Mouse (Mus musculus): Measurements from ENCODE around the gene Amdhd2.
A peak's percentile ranks its signal among the peaks of the same experiment; 100 is the strongest.

The Amdhd2 gene

DNA sequence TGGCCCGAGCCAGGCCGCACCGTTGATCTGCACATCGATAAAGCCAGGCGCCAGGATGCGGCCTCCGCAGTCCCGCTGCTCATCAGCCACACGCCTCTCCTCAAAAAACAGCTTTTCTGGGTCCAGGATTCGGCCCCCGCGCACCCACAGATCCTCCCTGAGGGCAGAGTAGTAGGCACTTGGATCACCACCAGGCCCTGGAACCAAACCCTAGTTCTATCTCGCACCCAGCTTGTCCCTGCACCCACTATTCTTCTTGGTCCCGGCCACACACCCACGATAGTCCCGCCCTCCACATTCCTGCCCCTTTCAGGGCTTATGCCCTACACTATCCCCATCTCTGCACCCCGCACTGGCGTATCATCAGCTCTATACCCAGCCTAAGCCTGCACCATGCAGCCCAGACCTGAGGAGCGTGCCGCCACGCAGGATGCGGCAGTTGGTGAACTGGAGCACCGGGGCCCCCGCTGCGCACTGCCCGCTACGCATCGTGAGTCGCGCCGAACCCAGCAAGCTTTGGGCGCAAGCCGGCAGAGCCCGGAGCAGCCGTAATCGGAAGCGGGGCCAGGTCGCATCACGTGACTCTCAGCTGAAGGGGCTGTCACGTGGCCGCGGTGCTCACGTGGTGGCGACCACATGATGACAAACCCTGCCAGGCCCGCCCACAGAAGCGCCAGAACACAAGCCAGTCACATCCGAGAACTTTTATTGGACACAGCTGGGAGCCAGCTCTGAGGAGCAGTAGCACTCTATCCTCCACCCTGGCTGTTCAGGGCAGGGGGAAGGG is at the start of gene Amdhd2:
Gene Amdhd2 (minus strand): TSS at position 591 of the 787 bp plus-strand sequence.
- peak; percentile 95 for DNase-seq

DNA sequence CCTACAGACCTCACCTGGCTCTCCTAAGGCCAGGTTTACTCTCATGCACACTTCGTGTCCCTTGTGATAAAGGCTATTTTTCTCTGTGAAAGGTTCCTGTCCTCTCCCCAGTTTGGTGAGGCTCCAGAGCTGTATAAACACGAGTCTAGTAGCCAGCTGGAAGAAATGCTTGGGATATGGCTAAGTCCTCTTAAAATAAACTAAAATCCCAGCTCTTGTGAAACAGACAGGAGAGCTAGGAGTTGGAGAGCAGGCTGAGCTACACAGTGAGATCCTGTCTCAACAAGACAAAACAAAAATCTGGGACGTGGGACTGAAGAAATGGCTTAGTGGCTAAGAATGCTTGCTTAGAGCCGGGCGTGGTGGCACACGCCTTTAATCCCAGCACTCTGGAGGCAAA is 49.6 kb upstream of the Amdhd2 start:
- no peak for DNase-seq

DNA sequence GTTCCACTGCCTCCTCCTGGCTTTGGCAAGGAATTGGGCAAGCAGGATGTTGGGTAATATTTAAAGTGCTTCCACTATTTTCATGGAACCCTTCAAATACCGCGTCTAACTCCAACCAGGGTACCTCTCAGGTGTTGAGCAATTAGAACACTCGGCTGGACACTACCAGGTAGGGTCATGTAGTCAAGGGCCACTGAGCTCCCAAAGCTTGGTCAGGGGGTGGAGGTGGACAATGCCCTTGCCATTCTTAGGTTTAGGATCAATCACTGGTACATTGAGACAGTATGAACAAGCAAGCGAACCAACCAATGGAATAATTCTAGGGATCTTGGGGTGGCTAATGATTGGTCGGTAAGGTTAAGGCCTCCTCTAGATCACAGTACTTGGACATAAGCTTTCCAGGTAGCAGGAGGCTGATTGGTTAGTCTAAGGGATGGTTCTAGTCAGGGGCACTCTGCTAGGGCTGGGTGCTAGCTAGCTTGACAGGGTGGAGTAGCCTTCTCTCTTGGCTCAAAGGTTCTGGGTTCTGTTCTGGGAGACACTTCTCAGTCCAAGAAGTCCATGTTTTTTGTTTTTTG is 49.0 kb upstream of the Amdhd2 start:
- DNase-seq, result no peak

DNA sequence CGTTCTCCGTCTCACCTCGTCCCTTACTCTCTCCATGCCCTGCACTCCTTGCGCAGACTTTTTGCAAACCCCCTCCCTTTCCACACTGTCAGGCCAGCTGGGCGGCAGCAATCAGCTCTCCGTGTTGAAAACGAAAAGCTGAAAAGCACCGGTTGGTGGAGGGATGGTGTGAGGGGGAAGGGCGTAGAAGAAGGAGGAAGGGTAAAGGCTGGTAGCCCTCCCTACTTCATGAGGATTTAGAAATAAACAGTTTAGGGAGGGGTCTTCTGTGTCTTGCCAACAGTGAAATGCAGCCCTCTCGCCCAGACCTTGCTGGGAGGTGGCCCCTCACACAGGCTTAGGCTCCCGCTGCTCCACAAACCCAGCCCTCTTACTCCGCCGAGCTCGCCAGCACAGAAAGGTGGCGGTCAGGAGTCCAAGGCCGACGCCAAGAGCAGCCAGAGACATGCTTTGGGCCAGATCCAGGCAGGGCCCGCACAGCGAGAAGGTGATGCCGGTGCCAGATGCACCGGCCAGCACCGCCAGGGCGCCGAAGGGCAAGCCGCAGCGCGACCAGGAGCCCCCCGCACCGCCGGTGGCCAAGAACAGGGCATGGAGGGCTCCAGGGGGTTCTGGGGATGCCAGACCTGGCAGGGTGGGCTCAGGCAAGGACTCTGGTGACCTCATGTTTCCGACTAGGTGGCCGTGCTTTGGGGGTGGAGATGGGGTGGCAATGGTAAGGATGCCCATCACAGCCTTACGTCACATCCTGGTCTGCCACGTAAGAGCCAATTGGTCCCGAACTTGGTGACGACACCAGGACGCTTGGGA is 48.3 kb upstream of the Amdhd2 start:
- peak; percentile 78 to 79 for DNase-seq

DNA sequence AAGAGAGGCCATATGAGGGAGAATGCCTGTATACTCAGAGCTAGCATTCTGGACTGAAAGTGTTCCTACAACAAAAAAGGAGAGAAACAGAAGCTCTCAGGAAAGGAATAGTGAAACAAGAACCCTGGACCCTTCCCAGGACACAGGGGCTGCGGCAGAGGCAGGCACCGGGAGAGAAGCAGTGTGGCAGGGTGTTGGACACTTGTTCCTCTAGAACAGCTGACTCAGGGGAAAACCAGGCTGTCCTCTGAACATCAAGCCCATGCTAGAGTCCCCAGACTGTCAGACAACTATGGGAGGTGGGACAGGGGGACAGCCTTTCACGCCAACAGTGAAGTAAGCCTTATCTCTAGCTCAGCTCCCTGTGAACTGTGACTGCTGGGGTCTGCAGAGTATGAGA is 47.0 kb upstream of the Amdhd2 start:
- no peak for DNase-seq

DNA sequence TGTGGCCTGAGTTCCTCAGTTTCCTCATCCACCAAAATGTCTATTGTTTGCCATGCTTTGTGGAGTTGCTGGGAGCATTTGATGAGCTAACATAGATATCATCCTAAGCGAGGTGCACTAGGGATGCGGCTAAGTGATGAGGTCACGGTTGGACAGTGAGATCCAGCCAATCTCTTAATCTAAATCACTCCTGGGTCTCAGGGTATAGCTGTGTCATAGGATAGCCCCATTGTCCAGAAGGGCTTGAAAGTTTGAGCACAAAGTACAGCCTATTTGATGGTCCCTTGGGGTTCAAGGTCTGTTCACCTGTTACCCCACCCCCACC is 46.3 kb upstream of the Amdhd2 start:
- DNase-seq, result no peak

DNA sequence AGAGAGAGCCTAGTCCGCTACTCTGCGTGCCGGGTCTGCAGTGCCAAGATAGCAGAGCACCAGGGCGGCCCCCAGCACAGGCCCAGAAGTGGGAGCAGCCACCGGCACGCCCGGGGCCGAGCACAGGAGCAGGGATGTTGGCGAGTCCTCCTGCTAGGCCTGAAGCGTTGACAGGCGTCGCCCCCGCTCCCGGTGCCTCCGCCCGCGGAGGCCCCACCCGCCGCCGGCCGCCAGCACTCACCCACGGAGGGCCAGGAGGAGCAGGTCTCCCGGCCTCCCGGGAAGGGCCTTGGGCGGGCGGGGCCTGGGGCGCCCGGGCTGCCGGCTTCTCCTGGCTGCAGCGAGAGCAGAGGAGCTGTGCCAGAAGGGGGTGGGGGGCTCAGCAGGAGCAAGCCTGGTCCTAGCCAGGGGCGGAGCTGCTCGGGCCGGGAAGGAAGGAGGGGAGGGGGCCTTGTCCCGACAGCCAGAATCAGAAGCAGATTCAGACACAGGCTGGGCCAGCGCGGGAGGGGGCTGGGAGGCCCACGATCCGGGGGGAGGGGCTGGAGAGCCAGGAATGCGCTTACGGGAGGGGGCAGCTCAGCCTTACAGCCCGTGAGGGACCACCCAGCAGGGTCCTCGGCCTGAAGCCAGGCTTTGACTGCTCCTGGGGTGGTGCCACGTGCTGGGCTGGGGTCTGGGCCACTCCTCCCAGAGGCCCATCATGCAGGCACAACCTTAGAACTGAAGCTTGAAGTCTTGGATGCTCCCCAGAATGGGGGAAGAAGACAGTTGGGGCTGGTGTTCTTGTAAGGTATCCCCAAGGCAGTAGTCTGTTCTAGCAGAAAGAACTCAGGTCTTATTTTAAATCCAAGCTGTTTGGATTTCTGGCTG is 45.7 kb upstream of the Amdhd2 start, which contains the start of gene Ntn3:
Gene Ntn3 (minus strand): TSS at position 489 of the 873 bp plus-strand sequence.
- DNase-seq, result peak in 1 of 2 experiments; percentile 45

DNA sequence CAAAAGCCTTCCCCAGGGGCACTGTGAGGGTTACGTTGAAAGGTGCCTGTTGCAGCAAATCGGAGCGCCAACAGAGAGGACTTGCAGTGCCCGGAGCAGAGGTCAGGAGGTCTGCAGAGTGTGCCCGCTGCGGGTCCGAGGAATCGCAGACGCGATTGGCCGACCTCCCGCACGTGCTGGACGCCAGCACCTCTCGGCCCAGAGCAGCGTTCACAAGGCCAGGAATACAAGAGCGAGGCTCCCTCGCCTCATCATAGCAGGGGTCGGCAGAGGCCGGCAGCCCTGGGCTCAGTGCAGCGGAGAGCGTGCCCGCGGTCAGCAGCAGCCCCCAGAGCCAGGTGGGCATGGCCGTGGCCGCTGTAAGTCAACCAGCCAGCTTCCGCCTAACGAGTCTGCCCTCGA is 45.1 kb upstream of the Amdhd2 start:
- DNase-seq, result peak in 1 of 2 experiments; percentile 38

DNA sequence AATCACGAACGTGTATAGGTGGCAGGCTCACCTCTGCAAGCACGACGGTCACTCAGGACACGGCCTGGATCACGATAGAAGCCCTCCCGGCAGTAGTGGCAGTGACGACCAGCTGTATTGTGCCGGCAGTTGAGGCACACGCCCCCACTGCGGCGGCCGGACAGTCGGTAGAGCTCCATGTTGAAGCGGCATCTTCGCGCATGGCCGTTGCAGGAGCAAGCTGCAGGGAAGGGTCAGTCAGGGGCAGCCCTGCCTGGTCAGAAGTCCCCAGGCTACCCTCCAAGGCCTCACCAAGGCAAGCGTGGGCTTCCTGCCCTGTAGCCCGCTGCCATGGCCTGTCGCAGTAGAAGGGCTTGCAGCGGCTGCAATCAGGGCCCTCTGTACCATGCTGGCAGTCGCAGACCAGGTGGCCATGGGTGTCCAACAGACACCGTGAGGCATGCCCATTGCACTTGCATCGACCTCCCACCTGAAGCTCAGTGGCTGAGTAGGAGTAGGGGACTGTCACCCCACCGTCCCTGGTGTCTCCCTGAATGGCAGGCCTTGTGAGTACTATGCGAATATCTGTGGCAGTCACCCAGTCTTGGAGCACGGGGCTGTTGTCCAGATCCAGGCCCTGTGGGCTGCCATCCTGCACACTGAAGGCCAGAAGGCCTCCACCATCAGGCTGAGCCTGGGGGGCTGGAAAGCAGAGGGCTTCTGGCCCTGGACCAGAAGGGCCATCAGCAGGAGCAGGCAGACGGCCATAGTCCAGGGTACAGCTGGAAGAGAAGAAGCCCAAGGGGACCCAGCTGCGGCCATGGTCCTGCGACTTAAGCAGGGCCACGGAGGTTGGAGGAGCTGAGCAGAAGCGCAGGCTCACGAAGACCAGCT is 44.4 kb upstream of the Amdhd2 start:
- DNase-seq, result no peak

DNA sequence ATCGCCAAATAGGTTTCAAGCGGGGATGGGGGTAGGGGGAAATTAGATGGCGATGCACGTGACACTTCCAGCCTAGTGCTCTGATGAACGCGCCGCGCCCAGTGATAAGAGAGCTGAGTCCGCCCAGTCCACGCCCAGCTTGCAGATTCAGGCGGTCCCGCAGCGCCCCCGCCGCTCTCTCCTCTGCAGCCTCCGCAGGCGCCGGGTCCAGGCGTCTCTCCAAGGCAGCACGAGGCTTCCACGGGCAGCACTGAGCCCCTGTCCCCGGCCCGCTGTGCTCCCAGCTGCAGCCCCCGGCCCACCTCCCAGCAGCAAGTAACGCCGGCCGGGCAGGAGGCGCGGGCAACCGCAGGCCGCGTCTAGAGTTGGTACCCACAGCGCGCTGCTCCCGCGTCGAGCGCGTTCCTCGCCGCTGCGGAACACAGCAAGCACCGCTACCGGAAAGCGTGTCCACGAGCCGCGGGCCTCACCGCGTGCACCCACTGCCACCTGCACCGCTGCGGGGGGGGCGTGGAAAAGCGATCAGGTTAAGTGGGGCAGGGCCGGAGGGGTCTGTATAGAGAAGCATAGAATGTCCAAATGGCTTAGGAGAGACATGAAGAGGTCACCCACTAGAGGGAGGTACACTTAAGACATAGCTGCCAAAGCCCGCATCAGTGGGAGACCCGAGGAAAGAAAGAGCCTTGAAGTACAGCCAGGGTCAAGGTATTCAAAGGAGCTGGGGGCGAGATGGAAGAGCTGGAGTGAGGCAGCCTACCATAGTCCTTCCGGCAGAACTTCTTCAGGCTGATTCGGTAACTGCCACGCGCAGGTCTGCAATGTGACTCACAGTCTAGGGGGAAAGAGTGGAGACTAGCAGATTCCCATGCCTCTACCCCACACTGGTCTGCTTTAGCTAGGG is 43.1 kb upstream of the Amdhd2 start:
- DNase-seq, result peak; percentile 60 to 63

DNA sequence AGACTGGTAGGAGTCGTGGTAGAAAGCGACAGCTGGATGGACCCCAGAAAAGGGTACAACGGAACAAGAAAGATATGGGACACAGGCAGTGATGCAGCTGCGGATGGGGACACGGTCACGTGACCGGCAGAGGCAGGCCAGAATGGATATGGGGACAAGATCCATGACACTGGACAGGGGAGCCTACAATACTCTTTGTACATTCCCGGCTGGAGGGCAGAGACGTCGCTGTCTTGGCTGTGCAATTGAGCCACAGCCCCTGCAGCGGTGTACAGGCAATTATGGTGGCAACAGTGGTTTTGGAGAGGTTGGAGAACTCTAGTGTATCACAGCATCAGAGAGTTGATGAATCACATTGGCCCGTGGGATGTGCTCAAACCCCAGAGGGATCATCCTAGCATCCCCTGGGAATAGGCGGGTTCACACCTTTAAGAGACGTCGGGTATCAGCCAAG is 42.4 kb upstream of the Amdhd2 start:
- peak in 1 of 2 experiments; percentile 49 for DNase-seq

DNA sequence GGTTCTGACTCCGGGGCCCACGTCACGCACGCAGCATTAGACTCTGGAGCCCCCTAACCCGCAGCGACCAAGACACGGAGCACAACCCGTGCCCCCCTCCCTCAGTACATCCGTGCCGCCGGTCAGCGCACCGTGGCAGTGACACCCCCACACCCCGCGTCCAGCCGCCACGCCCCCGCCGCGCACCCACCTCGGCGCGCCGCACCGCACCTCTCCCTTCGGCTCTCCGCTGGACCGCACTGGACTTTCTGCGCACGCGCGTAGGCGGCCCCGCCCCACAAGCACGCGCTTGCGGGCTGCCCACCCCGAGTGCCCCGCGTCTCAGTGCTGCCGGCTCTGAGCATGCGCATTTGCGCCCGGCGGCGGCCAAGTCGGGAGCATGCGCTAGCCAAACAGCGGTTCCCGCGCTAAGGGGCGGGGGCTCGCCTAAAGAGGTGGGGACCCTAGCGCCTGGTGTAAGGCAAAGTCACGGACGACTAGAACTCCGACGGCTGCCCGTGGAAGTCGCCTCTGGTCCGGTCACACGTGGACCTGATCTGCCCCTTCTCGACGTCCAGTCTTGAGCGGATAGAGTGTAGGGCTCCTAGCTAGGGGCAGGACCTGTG is 41.8 kb upstream of the Amdhd2 start, which contains the start of gene Tbc1d24:
Gene Tbc1d24 (minus strand): TSS at position 279 of the 605 bp plus-strand sequence.
- peak; percentile 94 to 97 for DNase-seq

DNA sequence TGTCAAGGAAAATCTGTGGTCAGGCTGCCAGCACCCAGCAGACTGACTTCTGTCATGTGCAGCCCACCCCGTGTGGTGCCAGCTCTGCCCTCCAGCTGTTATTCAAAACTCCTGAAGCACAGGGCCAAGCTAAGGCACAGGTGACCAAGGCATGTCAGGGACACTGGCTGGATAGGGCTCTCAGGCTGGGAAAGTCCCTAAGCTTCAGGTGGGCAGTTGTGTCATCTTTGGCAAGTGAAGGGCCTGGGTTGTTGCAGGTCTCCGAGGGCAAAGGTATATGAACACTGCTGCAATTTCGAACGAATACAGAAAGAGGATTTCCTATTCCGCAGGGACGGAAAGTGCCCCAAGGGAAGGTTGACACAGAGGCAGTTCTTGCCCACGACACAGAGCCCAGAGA is 41.3 kb upstream of the Amdhd2 start:
- peak in 1 of 2 experiments; percentile 22 for DNase-seq

DNA sequence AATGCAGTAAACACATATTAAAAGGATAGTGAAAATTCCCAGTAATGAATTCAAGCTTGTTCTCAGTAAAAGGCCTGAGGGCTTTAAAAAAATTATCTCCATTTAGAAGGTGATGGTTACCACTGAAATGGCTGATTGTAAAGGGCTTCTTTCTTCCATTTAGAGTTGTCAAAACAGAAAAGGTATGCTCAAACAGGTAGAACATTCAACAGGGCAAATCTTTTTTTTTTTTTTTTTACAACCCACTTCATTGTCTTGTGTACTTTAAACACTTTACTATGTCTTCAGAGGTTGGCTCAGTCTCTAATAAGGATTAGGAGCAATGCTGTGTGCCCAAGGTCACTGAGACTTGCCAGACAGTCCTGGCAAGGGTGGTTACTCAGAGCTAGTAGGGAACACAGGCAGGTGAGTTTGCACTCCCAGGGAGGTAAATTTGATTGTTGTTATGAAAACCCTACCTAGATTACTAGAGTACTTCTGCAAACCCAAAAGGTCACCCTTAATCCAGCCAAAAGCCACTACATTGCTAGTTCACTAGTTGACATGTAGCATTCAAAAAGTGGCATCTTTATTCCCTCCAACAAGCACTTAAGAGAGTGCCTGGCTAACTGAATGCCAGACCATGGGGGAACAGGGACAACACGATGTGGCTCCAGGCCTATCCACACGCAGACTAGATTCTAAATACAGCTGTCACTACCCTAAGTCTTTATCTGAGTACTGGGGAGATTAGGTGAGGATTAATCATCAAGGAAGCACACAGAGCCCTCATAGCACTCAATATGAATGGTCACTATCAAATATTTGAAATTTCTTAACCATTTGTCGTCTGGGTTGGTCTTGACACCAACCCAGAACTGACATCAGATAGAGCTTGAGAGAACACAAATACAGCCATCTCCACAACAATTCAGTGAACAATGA is 40.3 kb upstream of the Amdhd2 start:
- DNase-seq, result no peak

DNA sequence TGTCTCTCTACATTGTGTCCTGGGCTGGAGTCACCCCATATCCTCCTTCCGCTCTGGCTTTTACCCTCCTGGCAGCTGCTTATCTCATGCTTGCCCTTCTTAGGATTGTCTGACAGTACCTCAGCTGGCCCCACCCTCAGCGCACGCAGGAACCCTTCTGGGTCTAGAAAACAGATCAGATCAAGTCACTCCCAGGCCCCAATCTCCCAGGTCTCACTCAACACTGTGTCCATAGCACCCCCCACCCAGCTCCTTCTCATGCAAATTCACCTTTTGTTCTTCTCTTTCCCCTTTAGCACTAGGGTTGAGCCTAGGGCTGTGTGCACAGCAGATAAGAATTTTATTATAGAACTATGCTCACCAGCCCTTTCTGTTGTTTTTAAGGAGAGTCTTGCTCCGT is 39.5 kb upstream of the Amdhd2 start:
- no peak for DNase-seq

DNA sequence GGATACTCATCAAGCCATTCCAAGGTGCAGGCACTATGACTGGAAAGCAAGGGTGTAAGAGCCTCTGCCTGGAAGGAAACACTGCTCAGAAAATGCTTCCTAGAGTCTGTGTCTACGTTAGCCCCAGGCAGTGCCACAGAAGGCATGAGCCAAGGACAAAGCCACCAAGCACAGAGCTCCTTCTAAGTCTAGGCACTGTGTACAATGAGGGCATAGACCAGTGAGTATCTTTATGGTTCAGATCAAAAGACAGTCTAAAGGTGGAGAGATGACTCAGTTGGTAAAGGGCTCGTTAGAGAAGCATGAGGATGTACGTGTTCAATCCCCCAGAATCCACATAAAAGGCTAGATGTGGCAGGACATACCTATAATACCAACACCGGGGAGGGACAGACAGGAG is 37.5 kb upstream of the Amdhd2 start:
- no peak for DNase-seq

DNA sequence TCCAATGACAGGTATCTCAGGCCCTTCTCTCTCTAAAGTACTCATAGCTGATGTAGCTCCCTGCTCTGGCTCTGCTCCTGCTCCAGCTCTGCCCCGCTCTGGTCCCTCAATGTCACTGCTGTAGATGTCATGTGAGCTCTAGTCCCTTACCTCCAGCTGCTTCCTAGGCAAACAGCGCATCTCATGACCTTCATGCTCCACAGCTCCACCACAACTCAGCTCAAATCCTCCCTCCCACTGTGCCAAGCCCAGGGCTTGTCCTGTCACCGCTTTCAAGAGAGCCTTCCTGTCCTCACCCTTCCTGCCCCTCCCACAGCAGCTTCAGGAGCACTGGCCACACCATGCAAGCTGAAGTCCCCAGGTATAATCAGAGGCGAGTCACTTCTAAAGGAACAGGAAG is 36.2 kb upstream of the Amdhd2 start:
- DNase-seq, result no peak

DNA sequence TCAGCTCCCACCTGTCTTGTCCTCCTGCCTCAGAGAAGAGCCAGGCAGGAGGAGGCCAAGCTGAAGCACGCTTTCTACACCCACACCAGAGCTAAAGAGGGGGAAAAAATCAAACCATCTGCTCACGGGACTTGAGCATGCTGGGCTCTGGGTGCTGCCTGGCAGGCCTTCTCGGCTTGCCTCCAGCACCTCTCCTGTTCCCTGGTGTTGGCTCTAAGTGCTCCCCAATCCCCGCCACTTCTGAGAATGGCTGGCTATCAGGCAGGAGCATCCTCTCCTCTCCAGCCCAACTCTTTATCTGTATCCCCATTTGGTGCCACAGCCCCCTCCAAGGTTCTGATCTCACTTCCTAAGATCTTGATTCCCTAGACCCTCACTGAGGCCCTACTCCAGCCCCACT is 35.7 kb upstream of the Amdhd2 start:
- peak; percentile 48 to 54 for DNase-seq

Measured in cerebellum, postnatal 36 days (tissue).